Mouse (Mus musculus): ENCODE measurements at regions not wholly inside any gene's neighbourhood (a gene's known extent, or its start where the extent isn't known, plus 50 kb on each side); places are given as distances from the start of the nearest gene placed in this dataset.
"Not testable (repeated sequence)": the region's sequence is repeated elsewhere in the genome, so short reads cannot be mapped to it uniquely, and the experiment has no call there.

DNA sequence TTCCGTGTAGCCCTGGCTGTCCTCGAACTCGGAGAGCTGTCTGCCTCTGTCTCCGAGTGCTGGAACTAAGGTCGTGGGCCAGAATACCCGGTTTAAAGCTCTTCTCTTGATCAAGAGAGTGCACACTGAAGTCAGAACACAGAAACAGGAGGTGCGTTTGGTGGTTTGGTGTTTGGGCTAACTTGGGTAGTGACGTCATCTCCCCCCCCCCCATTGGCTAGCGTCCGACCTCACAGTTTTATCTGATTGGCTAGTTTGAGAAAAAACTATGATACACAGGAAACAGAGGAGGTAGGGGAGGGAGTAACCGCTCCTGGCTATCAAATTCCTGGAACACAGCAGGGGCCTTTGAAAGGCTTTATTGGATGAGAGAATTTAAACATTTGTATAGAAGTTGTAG, 60.2 kb upstream of the Pim1 start:
- Histone ChIP-seq H3K36me3 (ENCODE audit: control insufficient read depth, insufficient read depth, low read length, poor library complexity, severe bottlenecking) (no peaks in the 10 kb centered on the region), H3K27me3 (ENCODE audit: control insufficient read depth, insufficient read depth, low read length, poor library complexity, severe bottlenecking) (no peaks in the 10 kb centered on the region)
- DNase-seq (ENCODE audit: low read depth, low spot score) = no peak

DNA sequence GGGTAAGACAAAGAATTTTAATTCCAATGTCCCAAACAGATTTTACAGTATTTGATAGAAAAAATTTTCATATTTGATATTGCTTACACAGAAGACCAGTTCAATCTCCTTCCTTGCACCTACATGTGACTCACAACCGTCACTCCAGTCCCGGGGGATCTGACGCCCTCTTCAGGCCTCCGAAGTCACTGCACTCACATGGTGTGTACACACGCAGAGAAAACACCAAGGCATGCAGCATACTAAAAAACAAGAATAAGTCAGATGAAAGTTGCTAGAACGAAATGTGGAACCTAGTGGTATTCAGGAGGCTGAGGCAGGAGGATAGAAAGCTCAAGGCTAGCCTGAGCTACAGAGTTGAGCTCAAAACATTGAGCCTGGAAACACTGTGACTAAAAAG, 59.7 kb upstream of the Pim1 start:
- H3K36me3 ChIP-seq (ENCODE audit: control insufficient read depth, insufficient read depth, low read length, poor library complexity, severe bottlenecking) = no peaks in the 10 kb centered on the region
- no peak for DNase-seq (ENCODE audit: low read depth, low spot score)
- H3K27me3 ChIP-seq (ENCODE audit: control insufficient read depth, insufficient read depth, low read length, poor library complexity, severe bottlenecking) = no peaks in the 10 kb centered on the region

- H3K36me3 ChIP-seq (ENCODE audit: control insufficient read depth, insufficient read depth, low read length, poor library complexity, severe bottlenecking) = no peaks in the 10 kb centered on the region
- DNase-seq (ENCODE audit: low read depth, low spot score) = peak; percentile 69
- H3K27me3 ChIP-seq (ENCODE audit: control insufficient read depth, insufficient read depth, low read length, poor library complexity, severe bottlenecking) = no peaks in the 10 kb centered on the region
Observed at GRCm38 (mm10) chr17:29431553-29432297, 58.8 kb upstream of the Pim1 start.

DNA sequence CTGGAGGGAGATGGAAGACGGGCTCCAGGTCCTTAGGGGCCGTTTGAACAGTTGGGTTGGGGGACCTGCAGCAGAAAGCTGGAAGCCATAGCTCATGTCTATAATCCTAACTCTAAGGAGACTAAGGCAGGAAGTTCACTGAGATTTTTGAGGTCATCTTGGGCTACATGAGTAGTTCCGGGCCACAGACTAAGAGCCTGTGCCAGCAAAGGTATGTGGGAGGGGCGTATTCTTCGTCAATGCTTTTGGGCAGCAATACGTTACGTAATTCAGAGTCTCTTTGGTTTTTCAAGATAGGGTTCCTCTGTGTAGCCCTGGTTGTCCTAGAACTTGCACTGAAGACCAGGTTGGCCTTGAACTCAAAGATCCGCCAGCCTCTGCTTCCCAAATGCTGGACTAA, 57.9 kb upstream of the Pim1 start:
- no peaks in the 10 kb centered on the region for H3K36me3 ChIP-seq (ENCODE audit: control insufficient read depth, insufficient read depth, low read length, poor library complexity, severe bottlenecking)
- no peak for DNase-seq (ENCODE audit: low read depth, low spot score)

DNA sequence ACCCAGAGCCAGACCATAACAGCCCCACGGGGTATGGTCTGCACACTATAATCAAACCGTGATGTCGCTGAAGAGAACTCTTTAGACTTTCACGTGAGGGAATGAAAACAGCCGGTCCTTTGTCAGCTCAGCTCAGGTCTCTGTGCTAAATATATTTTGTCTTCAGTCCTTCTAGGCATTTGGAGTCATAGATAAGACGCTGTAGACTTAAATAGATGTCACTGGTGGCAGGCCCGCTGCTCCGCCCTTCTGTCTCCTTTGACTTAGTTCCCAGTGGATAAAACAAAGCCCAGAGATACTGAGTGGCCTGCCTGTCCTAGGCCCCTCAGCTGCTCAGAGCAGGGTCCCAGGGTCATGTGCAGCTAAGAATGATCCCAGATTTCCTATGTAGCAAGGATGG, 57.2 kb upstream of the Pim1 start:
- Histone ChIP-seq H3K36me3 (ENCODE audit: control insufficient read depth, insufficient read depth, low read length, poor library complexity, severe bottlenecking) (no peaks in the 10 kb centered on the region), H3K27me3 (ENCODE audit: control insufficient read depth, insufficient read depth, low read length, poor library complexity, severe bottlenecking) (no peaks in the 10 kb centered on the region)
- DNase-seq (ENCODE audit: low read depth, low spot score) = no peak

More for the DNA sequence above, 57.9 kb upstream of the Pim1 start:
- H3K27me3 ChIP-seq (ENCODE audit: control insufficient read depth, insufficient read depth, low read length, poor library complexity, severe bottlenecking) = no peaks in the 10 kb centered on the region

GRCm38 (mm10) chr17:29434074-29434944, 56.2 kb upstream of the Pim1 start:
- H3K27me3 ChIP-seq (ENCODE audit: control insufficient read depth, insufficient read depth, low read length, poor library complexity, severe bottlenecking) = no peaks in the 10 kb centered on the region
- no peaks in the 10 kb centered on the region for H3K36me3 ChIP-seq (ENCODE audit: control insufficient read depth, insufficient read depth, low read length, poor library complexity, severe bottlenecking)
- no peak for DNase-seq (ENCODE audit: low read depth, low spot score)

- peak; percentile 45 for DNase-seq (ENCODE audit: low read depth, low spot score)
- H3K27me3 ChIP-seq (ENCODE audit: control insufficient read depth, insufficient read depth, low read length, poor library complexity, severe bottlenecking) = no peaks in the 10 kb centered on the region
Observed at GRCm38 (mm10) chr17:29435345-29436006, 55.1 kb upstream of the Pim1 start.

DNA sequence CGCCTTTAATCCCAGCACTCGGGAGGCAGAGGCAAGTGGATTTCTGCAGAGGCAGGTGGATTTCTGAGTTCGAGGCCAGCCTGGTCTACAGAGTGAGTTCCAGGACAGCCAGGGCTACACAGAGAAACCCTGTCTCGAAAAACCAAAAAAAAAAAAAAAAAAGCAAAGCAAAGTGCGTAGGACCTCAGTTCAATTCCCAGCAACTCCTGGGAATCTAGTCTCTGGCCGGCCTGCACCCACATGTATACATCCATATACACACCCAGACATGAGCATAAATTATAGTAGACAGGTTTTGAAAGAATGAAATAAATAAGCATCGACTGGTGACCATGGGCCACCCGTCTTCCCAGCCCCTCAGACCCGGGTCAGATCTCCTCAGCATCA, 54.1 kb upstream of the Pim1 start:
- H3K27me3 ChIP-seq (ENCODE audit: control insufficient read depth, insufficient read depth, low read length, poor library complexity, severe bottlenecking); H3K36me3 ChIP-seq (ENCODE audit: control insufficient read depth, insufficient read depth, low read length, poor library complexity, severe bottlenecking): not testable (repeated sequence)

More at GRCm38 (mm10) chr17:29435345-29436006, 55.1 kb upstream of the Pim1 start:
- H3K36me3 ChIP-seq (ENCODE audit: control insufficient read depth, insufficient read depth, low read length, poor library complexity, severe bottlenecking) = no peaks in the 10 kb centered on the region

GRCm38 (mm10) chr17:29436871-29437534, 53.5 kb upstream of the Pim1 start:
- Histone ChIP-seq H3K27me3 (ENCODE audit: control insufficient read depth, insufficient read depth, low read length, poor library complexity, severe bottlenecking) (no peaks in the 10 kb centered on the region), H3K36me3 (ENCODE audit: control insufficient read depth, insufficient read depth, low read length, poor library complexity, severe bottlenecking) (no peaks in the 10 kb centered on the region)
- peak; percentile 92 for DNase-seq (ENCODE audit: low read depth, low spot score)

More for the DNA sequence above, 54.1 kb upstream of the Pim1 start:
- DNase-seq (ENCODE audit: low read depth, low spot score) = not testable (repeated sequence)

GRCm38 (mm10) chr17:29437535-29438324, 52.8 kb upstream of the Pim1 start:
- H3K36me3 ChIP-seq (ENCODE audit: control insufficient read depth, insufficient read depth, low read length, poor library complexity, severe bottlenecking) = no peaks in the 10 kb centered on the region
- no peak for DNase-seq (ENCODE audit: low read depth, low spot score)
- H3K27me3 ChIP-seq (ENCODE audit: control insufficient read depth, insufficient read depth, low read length, poor library complexity, severe bottlenecking) = no peaks in the 10 kb centered on the region

GRCm38 (mm10) chr17:29438347-29439235, 52.0 kb upstream of the Pim1 start:
- no peaks in the 10 kb centered on the region for H3K36me3 ChIP-seq (ENCODE audit: control insufficient read depth, insufficient read depth, low read length, poor library complexity, severe bottlenecking)
- DNase-seq (ENCODE audit: low read depth, low spot score) = peak; percentile 75
- H3K27me3 ChIP-seq (ENCODE audit: control insufficient read depth, insufficient read depth, low read length, poor library complexity, severe bottlenecking) = no peaks in the 10 kb centered on the region

DNA sequence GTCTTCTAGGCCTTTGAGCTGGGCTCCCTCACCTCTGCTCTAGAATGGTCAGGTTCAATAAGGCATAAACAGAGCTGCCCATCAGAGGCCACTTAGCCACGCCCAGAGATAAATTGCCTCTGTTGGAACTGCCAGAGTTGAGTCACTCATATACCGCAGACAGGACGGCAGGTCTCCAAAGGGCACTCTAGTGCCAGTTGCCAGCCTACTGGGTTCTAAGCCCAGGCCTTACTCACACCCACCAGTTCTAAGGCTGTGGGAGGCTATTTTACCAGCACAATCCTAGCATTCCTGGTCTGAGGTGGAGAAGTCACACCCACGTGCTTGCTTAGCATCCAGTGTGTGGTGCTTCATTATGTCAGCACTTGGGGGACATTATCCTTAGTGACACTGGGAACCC, 50.6 kb upstream of the Pim1 start:
- Histone ChIP-seq H3K36me3 (ENCODE audit: control insufficient read depth, insufficient read depth, low read length, poor library complexity, severe bottlenecking) (no peaks in the 10 kb centered on the region), H3K27me3 (ENCODE audit: control insufficient read depth, insufficient read depth, low read length, poor library complexity, severe bottlenecking) (no peaks in the 10 kb centered on the region)
- no peak for DNase-seq (ENCODE audit: low read depth, low spot score)

DNA sequence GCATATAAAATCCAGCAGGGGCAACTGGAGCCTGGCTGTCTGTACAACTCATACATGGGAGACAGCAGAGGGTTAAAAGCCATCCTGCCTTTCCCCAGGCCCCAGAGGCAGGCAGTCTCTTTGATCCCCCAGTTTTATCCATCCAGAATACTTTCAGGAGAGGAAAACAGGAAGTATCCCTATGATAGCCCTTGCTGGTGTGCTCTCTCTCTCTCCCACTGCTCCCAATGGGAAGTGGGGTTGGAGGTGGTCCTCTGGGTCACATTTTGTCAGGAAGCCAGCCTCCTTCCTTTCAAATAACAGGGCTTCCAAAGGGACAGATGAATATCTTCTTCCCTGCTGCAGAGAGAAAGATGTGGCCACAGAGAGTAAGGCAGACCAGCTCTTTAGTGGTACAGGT, 50.1 kb upstream of the Pim1 start:
- no peak for DNase-seq (ENCODE audit: low read depth, low spot score)
- H3K36me3 ChIP-seq (ENCODE audit: control insufficient read depth, insufficient read depth, low read length, poor library complexity, severe bottlenecking) = no peaks in the 10 kb centered on the region
- H3K27me3 ChIP-seq (ENCODE audit: control insufficient read depth, insufficient read depth, low read length, poor library complexity, severe bottlenecking) = no peaks in the 10 kb centered on the region
